Mouse (Mus musculus): ENCODE measurements at regions not wholly inside any gene's neighbourhood (a gene's known extent, or its start where the extent isn't known, plus 50 kb on each side); places are given as distances from the start of the nearest gene placed in this dataset.

GRCm38 (mm10) chr12:71429561-71430200, 120.0 kb downstream of the Dact1 start:
- no peak for DNase-seq

DNA sequence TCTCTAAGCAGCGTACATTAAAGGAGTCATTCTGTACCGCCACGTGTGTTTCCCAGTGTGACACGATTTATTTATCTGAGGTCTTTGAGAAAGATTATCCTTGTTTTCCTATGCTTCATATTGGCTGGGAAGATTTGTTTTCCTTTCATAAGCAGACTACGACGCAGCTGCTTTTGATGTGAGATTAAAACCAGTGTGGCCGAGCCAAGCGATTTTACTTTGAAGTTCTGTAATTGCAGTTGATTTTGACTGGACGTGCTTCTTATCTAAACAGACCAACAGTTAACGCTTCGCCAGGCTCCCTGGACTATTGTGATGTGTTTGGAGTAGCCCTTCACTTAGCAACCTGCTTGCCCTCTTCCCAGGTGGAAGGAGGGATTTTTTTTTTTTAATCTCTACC, 120.6 kb downstream of the Dact1 start:
- DNase-seq: no peak

DNA sequence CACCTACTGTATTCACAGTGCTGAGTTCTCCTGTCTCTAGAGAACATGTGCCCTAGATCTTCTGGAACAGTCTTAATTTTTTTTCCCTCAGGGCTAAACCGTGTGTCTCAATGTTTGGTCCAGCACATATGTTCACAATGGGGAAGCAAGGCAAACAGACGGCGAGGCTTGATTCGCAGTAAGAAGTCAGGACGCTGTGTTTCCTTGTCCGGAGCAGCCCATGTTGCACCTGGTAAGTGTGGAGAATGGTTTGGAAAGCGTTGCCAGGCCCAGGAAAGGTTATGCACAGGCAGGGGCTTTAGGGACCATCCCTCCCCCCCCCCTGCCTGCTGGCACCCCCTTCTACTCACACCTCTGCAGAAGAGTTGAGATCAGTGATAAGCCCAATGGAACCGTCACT, 121.4 kb downstream of the Dact1 start:
- no peak for DNase-seq

GRCm38 (mm10) chr12:71433549-71434200, 124.0 kb downstream of the Dact1 start:
- DNase-seq: no peak

GRCm38 (mm10) chr12:71438254-71438653, 128.6 kb downstream of the Dact1 start:
- DNase-seq: peak; percentile 29

DNA sequence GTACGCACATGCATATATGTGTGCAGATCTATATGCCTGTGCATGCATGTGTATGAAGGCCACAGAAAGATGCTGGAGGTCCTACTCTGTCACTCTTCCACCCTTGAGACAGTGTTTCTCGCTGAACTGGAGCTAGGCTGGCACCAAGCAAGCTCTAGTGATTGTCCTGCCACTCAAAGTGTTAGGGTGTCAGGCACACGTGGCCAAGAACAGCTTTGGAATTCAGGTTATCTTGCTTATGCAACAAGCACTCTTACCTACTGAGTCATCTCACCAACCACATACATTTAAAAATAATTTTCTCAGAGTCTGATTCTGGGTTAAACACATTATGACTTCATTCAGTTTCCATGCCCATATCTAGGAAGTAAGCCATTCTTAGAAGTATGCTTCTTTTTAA, 131.2 kb downstream of the Dact1 start:
- no peak for DNase-seq

DNA sequence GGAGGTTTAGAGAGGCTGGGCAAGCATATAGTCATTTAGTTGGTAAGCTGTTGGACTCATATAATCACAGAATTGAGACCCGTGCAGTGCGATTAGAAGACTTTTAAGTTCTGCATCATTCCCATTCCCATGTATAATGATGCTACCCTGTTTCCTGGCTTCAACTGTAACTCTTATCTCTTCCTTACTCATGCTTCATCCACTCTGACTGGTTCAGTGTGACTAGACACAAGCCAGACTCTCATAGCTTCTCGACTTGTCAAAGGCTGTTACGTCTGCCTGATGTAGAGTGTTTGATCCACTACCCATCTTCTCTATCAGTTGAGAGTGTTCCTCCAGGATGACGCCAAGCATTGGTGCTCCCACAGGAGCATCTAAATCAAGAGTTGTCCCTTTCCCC, 131.6 kb downstream of the Dact1 start:
- no peak for DNase-seq

DNA sequence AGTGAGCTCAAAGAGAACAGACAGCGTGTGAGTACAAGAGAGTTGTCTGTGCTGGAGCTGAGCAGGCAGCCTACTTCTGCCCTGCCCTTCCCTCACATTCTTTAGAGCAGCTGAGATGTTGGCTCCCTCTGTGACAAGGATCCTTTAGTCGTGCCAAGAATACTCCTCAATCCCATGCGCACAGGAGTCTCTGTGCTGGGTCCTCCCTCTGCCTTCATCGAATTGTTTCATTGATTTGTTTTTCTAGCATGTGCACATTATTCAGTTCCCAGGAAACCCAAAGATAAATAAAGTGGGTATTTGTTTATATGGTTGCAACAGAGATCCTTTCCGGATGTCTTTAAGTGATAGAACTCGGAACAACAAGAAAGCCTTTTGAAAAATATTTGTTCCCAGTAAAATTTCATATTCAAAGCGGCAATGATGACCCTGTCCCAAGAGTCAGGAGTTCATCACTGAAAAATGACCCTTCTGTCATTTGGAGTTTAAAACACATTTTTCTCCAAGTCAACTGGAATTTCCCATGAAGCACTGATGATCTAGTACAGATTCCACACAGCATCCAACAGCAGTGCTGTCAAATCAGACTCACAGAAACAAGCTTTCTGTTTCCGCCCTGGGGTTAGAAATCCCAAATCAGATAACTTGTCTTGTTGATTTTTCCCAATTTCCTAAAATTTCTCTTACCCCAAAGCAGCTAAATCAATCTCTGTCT, 136.7 kb downstream of the Dact1 start:
- DNase-seq: no peak

DNA sequence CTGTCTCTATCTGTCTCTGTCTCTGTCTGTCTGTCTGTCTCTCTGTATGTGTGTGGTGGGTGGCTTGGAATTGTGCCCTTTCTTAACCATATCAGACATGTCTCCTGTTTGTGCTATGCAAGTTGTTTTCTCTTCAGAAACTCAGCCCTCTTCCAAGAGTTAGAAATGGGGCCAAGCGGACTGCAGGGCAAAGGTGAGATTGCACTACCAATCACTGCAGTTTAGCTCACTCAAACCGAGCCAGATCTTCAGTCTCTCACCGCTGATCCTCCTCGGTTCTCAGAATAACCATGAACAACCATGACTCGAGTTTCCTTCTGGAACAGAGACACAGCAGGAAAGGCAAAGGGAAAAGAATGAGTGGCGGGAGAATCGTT, 137.2 kb downstream of the Dact1 start:
- DNase-seq: no peak

DNA sequence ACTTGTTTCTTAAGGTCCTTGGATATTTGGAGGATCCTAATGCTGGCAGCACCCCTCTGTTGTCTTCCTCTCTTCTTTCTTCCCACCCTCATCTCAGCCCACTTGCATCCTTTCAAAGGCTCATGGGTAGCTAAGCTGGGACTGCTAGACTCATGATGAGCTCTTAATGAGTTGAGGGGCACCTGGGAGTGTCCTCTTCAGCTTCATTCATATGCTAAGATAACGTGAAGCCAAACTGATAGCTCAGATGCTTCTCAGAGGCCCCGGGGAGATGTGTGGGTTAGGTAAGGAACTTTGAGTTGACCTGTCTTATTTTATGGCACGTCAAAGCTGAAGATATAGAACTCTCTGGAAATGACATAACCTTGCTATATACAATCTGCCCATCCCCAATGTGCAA, 139.3 kb downstream of the Dact1 start:
- no peak for DNase-seq

- no peak for DNase-seq
These were observed 140.4 kb downstream of the Dact1 start for GRCm38 (mm10) chr12:71450128-71450527.

DNA sequence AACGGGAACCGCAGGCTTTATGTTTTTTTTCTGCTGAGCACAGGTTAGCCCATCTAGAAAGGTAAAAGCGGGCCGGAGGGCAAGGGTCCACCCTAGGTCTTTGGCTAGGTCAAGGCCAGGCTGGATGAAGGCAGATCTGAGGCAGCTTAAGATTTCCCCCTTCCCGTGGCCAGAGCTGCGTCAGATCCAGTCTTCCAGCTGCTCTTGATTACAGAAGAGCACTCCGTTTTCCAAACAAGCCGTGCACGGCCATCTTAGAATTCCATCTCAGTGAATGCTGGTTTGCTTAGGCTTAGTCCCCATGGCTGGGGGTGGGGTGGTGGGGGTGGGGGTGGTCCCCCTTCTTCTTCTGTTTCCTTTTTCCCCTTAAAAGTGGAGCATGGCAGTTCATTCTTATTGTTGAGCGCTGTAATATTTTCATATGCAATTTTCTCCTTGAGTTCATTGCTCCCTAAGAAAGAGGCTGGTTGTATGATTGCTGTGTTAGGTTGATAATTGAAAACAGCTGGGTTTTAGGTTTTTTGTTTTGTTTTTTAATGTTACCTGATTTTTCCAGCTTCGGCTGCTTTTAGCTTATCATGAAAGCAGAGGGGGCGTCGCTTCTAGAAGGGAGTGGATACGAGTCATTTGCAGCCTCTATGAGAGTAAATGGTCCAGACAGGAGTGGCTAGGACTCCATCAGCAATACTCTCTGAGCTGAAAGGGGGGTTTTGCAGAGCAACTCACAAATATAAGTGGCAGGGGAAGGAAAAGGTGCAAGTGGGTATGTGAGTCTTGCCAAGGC, 141.2 kb downstream of the Dact1 start:
- no peak for DNase-seq

- DNase-seq: no peak
These were observed 147.2 kb downstream of the Dact1 start for GRCm38 (mm10) chr12:71456900-71457299.

DNA sequence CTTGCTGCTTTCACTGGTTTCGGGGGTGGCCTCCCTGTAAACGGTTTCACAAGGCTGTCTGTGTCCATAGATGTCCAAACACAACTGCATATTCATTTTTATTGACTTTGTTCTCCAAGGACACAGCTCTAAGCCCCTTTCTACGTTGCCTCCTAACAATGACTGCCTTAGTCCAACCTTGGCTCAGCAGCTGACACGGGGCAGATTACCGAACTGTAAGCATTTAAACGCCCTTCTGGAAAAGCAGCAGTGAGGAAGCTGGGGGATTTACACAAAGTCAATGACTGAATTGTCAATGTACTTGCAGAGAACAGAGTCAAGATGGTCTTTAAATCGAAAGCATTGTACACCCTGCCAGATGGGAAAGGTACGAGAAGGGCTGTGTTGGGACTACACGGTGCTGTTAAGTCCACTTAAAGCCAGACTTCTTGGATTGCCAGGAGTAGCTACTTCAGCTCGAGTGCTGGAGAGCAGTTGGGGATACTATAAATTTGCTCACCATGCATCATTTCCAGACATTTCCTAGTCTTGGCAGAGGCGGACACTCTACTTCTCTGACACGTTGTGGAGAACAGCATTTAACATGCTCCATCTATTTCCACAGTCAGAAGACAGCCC, 149.0 kb downstream of the Dact1 start:
- DNase-seq: no peak

GRCm38 (mm10) chr12:71460643-71461042, 151.0 kb downstream of the Dact1 start:
- no peak for DNase-seq

GRCm38 (mm10) chr12:71467820-71468219, 158.1 kb downstream of the Dact1 start:
- DNase-seq: no peak

DNA sequence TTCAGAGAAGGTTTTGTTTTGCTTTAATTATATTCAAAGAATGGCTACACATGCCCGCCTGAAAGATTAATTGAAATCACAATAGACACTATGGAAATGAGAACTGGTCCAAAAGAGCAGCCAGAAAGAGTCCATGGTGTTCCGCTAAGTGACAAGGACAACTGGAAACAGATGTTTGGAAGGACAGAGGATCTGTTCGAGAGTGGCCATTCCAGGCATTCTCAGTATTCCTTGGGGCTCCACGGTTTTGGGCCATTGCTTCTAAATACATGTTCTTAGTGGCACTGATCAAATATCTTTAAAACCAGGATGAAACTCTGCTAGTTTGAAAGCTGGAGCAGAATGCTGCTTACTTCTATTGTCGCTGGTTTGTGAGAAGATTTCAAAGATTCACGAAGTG, 158.6 kb downstream of the Dact1 start:
- no peak for DNase-seq

DNA sequence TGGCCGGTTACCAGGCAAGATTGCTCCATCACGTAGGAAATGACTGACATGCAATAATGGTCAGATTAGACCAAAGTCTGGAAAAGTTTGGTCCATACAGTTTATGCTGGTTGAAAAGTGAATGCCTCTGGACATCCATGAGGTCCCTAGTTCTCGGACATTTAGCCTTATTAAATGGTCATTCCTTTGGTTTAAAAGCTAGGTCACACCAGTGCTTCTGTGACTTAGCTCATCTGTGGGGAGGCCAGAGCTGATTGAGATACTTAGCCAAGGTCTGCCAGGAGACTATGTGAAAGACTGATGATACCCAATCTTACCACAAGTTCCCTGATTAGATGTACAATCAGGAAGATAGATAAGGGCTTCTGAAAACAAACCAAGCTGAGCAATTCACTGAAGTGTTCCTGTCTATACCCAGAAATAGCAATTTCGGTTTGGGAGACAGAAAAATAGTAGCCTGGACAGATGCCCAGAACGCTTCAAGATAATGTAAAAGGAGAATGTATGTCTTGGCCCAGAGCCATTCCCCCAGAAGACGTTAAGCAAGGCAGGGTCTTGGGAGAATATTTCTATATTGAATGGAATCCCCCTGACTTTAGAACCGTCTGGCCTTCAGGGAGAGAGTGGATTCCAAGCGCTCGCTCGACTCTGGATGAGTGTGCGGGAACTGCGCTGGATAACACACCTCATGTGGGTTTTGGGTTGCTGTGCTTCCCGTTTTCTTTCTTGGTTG, 161.5 kb downstream of the Dact1 start:
- DNase-seq: no peak

DNA sequence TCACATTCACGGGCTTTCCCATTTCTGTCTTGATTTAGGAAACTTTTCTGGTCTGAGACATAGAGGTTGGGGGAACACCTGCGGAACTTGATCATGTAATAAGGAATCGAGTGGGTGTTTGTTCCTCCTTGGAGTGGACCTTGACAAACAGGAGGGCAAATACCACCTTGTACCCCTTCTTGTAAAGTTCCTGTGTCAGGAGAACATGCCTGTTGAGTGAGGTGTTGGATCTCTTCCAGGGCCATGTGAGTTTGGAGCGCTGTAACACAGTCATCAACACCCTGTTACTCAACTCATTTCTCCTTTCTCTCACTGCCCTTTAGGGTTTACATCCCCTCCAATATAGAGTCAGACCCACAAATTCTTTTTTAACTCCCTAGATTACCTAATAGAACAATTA, 162.0 kb downstream of the Dact1 start:
- no peak for DNase-seq

- DNase-seq: no peak
These were observed 166.6 kb downstream of the Dact1 start for GRCm38 (mm10) chr12:71476238-71476637.

DNA sequence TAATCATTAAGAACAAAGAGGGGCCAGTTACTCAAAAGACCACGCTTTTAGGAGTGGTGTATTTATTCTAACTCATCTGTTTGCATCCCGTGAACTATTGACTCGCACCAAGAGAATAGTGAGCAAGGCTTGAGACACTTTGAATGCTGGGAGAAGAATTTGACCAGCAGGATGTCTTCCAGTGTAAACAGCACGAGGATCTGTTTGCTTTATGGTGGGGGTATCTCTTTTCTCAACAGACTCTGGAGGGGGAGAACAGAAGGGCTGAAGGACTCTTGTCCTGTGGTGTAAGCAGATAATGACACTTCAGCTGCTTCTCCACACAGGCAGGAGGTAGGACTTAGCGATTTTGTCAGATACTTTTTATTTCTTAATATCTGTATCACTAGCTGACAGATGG, 168.0 kb downstream of the Dact1 start:
- no peak for DNase-seq

- no peak for DNase-seq
These were observed 171.7 kb downstream of the Dact1 start for GRCm38 (mm10) chr12:71481371-71481770.
